Mouse (Mus musculus) embryonic facial prominence, embryonic 12.5 days (tissue): Measurements from ENCODE around the gene Pax4. TPM values are rescaled to one million over a fixed set of nuclear protein-coding genes. Genes with fewer than 3 reads are reported as not detected.
A peak's percentile ranks its signal among the peaks of the same experiment; 100 is the strongest.

ENCODE experiments used
- ATAC-seq: fragments of 200-750 bp; cut with Nextera tagmentation; 2 replicates; pipeline ENCODE4 v1.8.0; 2017; ENCODE audit not compliant: insufficient number of reproducible peaks, insufficient read depth, low FRiP score, low TSS enrichment
- H3K27ac ChIP-seq: fragments of 300-500 bp; sonication (generic); 2 replicates; pipeline ENCODE4 v1.5.1; 2016; ENCODE audit warnings: mild to moderate bottlenecking
- H3K27me3 ChIP-seq: fragments of 300-500 bp; sonication (generic); 2 replicates; pipeline ENCODE4 v1.6.1; 2016; ENCODE audit warnings: mild to moderate bottlenecking, moderate library complexity
- H3K36me3 ChIP-seq: fragments of 300-500 bp; sonication (generic); 2 replicates; pipeline ENCODE4 v1.6.1; 2016; ENCODE audit warnings: mild to moderate bottlenecking
- H3K4me1 ChIP-seq: fragments of 300-500 bp; sonication (generic); 2 replicates; pipeline ENCODE4 v1.6.1; 2016
- H3K4me2 ChIP-seq: fragments of 300-500 bp; sonication (generic); replicated peaks from 2 replicates; pipeline ENCODE4 v1.6.1; 2016; ENCODE audit warnings: mild to moderate bottlenecking, moderate library complexity
- H3K4me3 ChIP-seq: fragments of 300-500 bp; sonication (generic); 2 replicates; pipeline ENCODE4 v1.5.1; 2016; ENCODE audit warnings: mild to moderate bottlenecking
- H3K9ac ChIP-seq: fragments of 300-500 bp; sonication (generic); 2 replicates; pipeline ENCODE4 v1.6.1; 2016; ENCODE audit warnings: mild to moderate bottlenecking, moderate library complexity
- H3K9me3 ChIP-seq: fragments of 300-500 bp; sonication (generic); 2 replicates; pipeline ENCODE4 v1.6.1; 2016; ENCODE audit warnings: mild to moderate bottlenecking, moderate library complexity
- WGBS: fragments of 180-500 bp; shearing (Covaris S2); methylation state at CpG from one replicate; pipeline ENCODE4 v1.1.7; 2016; 5-methylcytosine and 5-hydroxymethylcytosine counted together
- polyA plus RNA-seq: library from polyadenylated mRNA; unstranded; fragments of >200 nt; fragmentation: Nextera tagmentation; extraction: Ambion mirVana; gene quantifications from 2 replicates; pipeline ENCODE4 v1.2.1, GENCODE M21; 2016

Gene Pax4
- polyA plus RNA-seq, 1 experiment from 2014 or later = not detected

DNA sequence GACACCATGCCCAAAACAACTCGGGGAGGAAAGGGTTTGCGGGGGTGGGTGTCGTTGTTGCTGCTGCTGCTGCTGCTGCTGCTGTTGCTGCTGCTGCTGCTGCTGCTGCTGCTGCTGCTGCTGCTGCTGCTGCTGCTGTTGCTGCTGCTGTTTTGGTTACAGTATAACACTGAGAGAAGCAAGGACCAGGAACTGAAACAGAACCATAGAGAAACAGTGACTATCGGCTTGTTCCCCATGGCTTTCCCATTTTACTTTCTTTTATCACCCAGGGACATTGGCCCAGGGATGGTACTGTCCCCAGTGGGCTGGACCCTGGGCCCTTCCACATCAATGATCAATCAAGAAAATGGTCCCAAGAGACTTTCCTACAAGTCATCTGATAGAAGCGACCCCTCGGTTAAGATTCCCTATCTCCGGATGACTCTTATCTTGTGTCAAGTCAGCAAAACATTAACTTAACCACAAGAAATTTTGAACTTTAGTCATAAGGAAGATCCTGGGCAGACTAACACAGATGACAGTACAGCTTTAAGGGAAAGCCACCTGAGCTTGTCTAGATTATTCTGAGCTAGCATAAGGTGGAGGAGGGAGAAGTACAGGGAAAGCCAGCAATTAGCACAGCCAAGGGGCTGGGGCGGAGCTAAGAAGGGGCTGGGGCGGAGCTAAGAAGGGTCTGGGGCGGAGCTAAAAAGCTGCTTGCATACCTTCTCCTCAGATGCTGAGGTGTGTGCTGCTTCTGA lies 18.2 kb downstream of the Pax4 start:
- Histone ChIP-seq H3K9me3 (no peaks in the 10 kb centered on the region), H3K27me3 (no peaks in the 10 kb centered on the region), H3K9ac (no peak overlapping the region), H3K4me3 (no peak overlapping the region), H3K27ac (no peak overlapping the region), H3K4me2 (no peak overlapping the region), H3K36me3 (peaks cover 10% of the 10 kb centered on the region), H3K4me1 (no peaks in the 10 kb centered on the region)
- WGBS = 78% methylated on average over 10 of the region's 10 CpGs
- no peak for ATAC-seq

GRCm38 (mm10) chr6:28429870-28430269 lies 19.3 kb downstream of the Pax4 start:
- H3K27ac ChIP-seq = no peak overlapping the region
- peaks cover 15% of the 10 kb centered on the region for H3K36me3 ChIP-seq
- 88% methylated on average over 11 of the region's 11 CpGs for WGBS
- no peaks in the 10 kb centered on the region for H3K27me3 ChIP-seq
- peaks cover 2% of the 10 kb centered on the region; the same call in 1 of the 2 replicates for H3K4me1 ChIP-seq
- no peak overlapping the region for H3K4me3 ChIP-seq
- H3K9me3 ChIP-seq = no peaks in the 10 kb centered on the region
- H3K4me2 ChIP-seq = no peak overlapping the region
- ATAC-seq = no peak
- no peak overlapping the region for H3K9ac ChIP-seq

DNA sequence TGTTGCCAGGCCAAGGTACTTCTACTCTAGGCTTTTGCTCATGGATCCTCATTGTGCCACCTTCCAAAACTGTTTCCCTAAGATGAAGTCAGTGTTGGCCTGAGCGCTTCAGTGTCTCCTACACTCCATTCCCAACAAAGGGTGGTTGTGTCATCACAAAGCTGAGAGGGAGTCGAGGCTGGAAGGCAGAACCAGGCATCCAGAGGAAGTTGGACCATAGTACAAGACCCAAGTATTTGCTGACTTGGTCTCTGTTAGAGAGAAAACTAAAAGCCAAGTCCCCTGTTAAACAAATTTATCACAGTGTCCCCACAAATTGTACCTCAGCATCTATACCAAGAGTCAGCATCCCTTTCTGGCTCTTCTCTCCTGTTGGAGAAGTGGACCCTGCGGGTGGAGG lies 20.9 kb downstream of the Pax4 start, which contains the start of gene Gcc1:
Gene Gcc1, minus strand, starts transcription at position 101 of the 400 bp plus-strand sequence.
- H3K27ac ChIP-seq = no peak within 1 kb of the TSS
- H3K9me3 ChIP-seq = no peaks in the 10 kb centered on the region
- no peak within 1 kb of the TSS for H3K4me2 ChIP-seq
- H3K36me3 ChIP-seq = peaks cover 15% of the 10 kb centered on the region
- H3K27me3 ChIP-seq = no peaks in the 10 kb centered on the region
- 82% methylated on average over 3 of the region's 3 CpGs for WGBS
- no peak within 1 kb of the TSS for H3K9ac ChIP-seq
- ATAC-seq = no peak
- peaks cover 9% of the 10 kb centered on the region; the same call in 1 of the 2 replicates for H3K4me1 ChIP-seq
- no peak within 1 kb of the TSS for H3K4me3 ChIP-seq

- H3K4me3 ChIP-seq = no peak within 1 kb of the TSS
- no peak for ATAC-seq
- no peaks in the 10 kb centered on the region for H3K27me3 ChIP-seq
- no peak within 1 kb of the TSS for H3K27ac ChIP-seq
- no peak within 1 kb of the TSS for H3K4me2 ChIP-seq
- peaks cover 15% of the 10 kb centered on the region for H3K36me3 ChIP-seq
- peaks cover 10% of the 10 kb centered on the region; the same call in 1 of the 2 replicates for H3K4me1 ChIP-seq
- WGBS = 77% methylated on average over 3 of the region's 3 CpGs
- H3K9me3 ChIP-seq = no peaks in the 10 kb centered on the region
- no peak within 1 kb of the TSS for H3K9ac ChIP-seq
These were observed 21.9 kb downstream of the Pax4 start, which contains the start of gene Fscn3 for GRCm38 (mm10) chr6:28427096-28427839. Fscn3 (plus strand) TSS chr6:28427789.

- H3K9me3 ChIP-seq = no peaks in the 10 kb centered on the region
- H3K27ac ChIP-seq = no peak overlapping the region
- 0 out of 2 replicates have a peak overlapping the region, but pooled peaks have one; percentile 90 for H3K4me3 ChIP-seq
- ATAC-seq = no peak
- H3K9ac ChIP-seq = no peak overlapping the region
- H3K4me1 ChIP-seq = peaks cover 23% of the 10 kb centered on the region
- peaks cover 15% of the 10 kb centered on the region for H3K36me3 ChIP-seq
- peak overlapping the region; percentile 64 for H3K4me2 ChIP-seq
- no peaks in the 10 kb centered on the region for H3K27me3 ChIP-seq
- 98% methylated on average over 6 of the region's 6 CpGs for WGBS
These were observed 24.1 kb downstream of the Pax4 start for GRCm38 (mm10) chr6:28425019-28425418.

GRCm38 (mm10) chr6:28423767-28424695 lies 25.1 kb downstream of the Pax4 start:
- 11% methylated on average over 34 of the region's 46 CpGs for WGBS
- peak; percentile 35; the same call in 1 of the 2 replicates for ATAC-seq
- Histone ChIP-seq H3K36me3 (peaks cover 19% of the 10 kb centered on the region), H3K27ac (peak overlapping the region; percentile 79), H3K9ac (peak overlapping the region; percentile 97), H3K4me1 (peaks cover 30% of the 10 kb centered on the region), H3K27me3 (no peaks in the 10 kb centered on the region), H3K4me2 (peak overlapping the region; percentile 64), H3K9me3 (no peaks in the 10 kb centered on the region), H3K4me3 (peak overlapping the region; percentile 90)

DNA sequence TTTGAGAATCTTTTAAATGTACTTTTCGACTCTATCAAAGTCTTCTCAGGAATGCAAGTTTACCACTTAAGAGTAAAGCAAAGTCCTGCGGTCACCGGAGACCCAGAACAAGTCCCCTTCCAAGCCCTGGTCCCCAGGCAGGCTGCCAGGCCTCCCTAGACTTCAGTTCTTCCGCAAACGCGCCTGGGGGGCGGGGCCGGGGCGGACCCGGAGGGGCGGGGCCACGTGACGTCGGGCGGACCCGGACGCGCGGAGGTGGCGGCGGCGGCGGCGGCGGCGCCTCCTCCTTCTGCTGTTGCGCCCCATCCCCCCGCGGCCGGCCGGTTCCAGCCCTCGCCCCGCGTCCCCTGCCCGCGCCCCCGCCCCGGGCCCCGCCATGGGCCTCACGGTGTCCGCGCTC lies 25.8 kb downstream of the Pax4 start, which contains the start of gene Arf5:
Gene Arf5, plus strand, starts transcription at position 248 of the 400 bp plus-strand sequence.
- WGBS = under 1% methylated on average over 30 of the region's 42 CpGs

GRCm38 (mm10) chr6:28422651-28423290 lies 26.4 kb downstream of the Pax4 start:
- Histone ChIP-seq H3K4me1 (peaks cover 30% of the 10 kb centered on the region), H3K4me3 (peak overlapping the region; percentile 90), H3K9me3 (no peaks in the 10 kb centered on the region), H3K9ac (peak overlapping the region; percentile 97; the same call in 1 of the 2 replicates), H3K27ac (no peak overlapping the region), H3K4me2 (peak overlapping the region; percentile 64), H3K27me3 (no peaks in the 10 kb centered on the region), H3K36me3 (peaks cover 31% of the 10 kb centered on the region)
- ATAC-seq = no peak
- 73% methylated on average over 15 of the region's 15 CpGs for WGBS

More for the DNA sequence above, 25.8 kb downstream of the Pax4 start, which contains the start of gene Arf5:
- ATAC-seq = peak; percentile 50; the same call in 1 of the 2 replicates
- peaks cover 26% of the 10 kb centered on the region for H3K36me3 ChIP-seq
- peak within 1 kb of the TSS; percentile 97 for H3K9ac ChIP-seq
- H3K9me3 ChIP-seq = no peaks in the 10 kb centered on the region
- no peaks in the 10 kb centered on the region for H3K27me3 ChIP-seq
- H3K4me3 ChIP-seq = peak within 1 kb of the TSS; percentile 90
- peak within 1 kb of the TSS; percentile 64 for H3K4me2 ChIP-seq
- peak within 1 kb of the TSS; percentile 79 for H3K27ac ChIP-seq
- H3K4me1 ChIP-seq = peaks cover 30% of the 10 kb centered on the region

- WGBS = under 1% methylated on average over 27 of the region's 27 CpGs
- Histone ChIP-seq H3K27ac (0 out of 2 replicates have a peak overlapping the region, but pooled peaks have one; percentile 46), H3K9me3 (no peaks in the 10 kb centered on the region), H3K4me3 (peak overlapping the region; percentile 85), H3K4me1 (peaks cover 33% of the 10 kb centered on the region), H3K9ac (peak overlapping the region; percentile 74), H3K36me3 (peaks cover 35% of the 10 kb centered on the region), H3K27me3 (no peaks in the 10 kb centered on the region), H3K4me2 (peak overlapping the region; percentile 86)
- ATAC-seq = peak; percentile 80
These were observed 27.6 kb downstream of the Pax4 start for GRCm38 (mm10) chr6:28421469-28422000.

- Histone ChIP-seq H3K4me1 (peaks cover 33% of the 10 kb centered on the region), H3K27me3 (no peaks in the 10 kb centered on the region), H3K4me2 (peak overlapping the region; percentile 86), H3K9ac (peak overlapping the region; percentile 74), H3K27ac (no peak overlapping the region), H3K4me3 (peak overlapping the region; percentile 85), H3K36me3 (peaks cover 33% of the 10 kb centered on the region), H3K9me3 (no peaks in the 10 kb centered on the region)
- no peak for ATAC-seq
- 25% methylated on average over 13 of the region's 13 CpGs for WGBS
These were observed 28.3 kb downstream of the Pax4 start for GRCm38 (mm10) chr6:28420865-28421264.
